Mouse (Mus musculus): ENCODE results near the gene Lnpk.

Gene Lnpk

DNA sequence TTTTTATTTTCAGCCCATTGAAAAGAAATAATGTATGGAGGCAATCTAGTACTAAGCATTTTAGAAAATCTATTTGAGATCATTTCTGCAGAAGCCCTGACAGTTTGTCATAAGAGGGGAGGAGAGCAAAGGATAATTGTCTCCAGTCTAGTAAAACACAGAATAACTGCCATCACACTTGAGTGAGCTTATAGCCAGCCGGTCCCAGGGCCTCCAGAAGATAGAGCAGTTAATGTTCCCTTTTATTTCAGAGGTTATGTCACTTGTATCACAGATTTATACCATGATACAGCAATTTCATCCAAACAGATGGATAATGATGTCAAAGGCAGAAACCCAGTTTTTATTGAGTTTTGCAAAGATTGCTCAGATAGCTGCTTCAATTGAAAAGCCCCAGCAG is 89.0 kb downstream of the Lnpk start:
- DNase-seq (ENCODE audit: low spot score in 2 of 2): no peak

DNA sequence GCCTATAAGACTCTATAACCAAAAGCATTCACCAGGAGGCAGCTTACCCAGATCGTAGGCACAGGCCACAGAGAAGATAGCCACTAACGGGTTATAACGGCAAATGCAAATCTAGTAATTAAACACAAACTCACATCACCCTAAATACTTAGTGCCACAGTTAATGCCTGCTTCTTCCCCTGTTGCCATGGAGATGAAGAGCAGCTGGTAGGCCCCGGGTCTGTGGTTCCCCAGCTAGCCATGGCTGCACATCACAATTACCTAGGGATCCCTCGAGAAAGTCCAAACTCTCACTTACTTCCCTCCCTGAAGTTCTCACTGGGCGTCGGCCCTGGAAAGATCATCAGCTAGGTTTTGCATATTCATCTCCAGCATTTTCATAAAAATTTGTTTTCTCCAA is 90.8 kb downstream of the Lnpk start:
- no peak for DNase-seq (ENCODE audit: low spot score in 2 of 2)

DNA sequence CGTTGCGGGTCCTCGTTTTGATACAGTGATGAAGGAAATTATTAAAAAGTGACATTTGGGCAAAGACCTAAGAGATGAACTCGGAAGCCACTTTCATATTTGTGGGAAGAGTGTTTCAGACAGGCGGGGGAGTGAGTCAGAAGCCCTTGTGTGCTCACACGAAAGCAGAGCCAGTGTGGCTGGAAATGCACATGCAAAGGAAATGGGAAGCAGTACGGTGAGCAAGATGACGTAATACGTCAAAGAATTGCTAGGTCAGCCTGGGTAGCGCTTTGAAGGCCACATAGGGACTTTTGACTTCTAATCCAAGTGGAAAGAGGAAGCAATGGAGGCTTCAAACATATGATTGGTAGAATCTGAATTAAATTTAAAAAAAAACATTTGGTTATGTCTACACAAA is 96.6 kb downstream of the Lnpk start:
- no peak for DNase-seq (ENCODE audit: low spot score in 2 of 2)

DNA sequence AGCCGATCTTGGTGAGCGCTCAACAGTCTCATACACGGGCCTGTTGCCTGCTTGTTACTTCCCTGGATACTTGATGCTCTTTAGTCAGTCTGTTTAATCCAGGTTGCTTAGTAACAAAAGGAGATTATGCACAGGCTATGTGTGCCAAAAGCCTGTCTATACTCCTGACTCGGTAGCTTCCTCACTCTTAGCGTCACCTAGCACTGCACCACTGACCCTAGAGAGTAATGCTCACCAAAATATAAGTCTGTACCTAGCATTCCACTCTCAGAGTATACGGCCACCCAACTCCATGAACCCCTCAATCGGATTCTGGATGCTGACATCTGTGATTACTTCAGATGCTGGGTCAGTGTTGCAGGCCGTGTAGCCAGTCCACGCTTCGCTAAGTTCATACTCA is 97.1 kb downstream of the Lnpk start:
- DNase-seq (ENCODE audit: low spot score in 2 of 2): no peak

All from spleen, postnatal 14 days (tissue).